Mouse (Mus musculus) CH12.LX (cell line): ENCODE data around the gene Ifi211.
"Not testable (repeated sequence)": the region's sequence is repeated elsewhere in the genome, so short reads cannot be mapped to it uniquely, and the experiment has no call there.

Experiments used
- CTCF ChIP-seq, 2 experiments: IDR thresholded peaks in 1 of 2; conservative IDR thresholded peaks in 1 of 2; 2 replicates each; pipeline ENCODE4 v1.5.1; 2011 to 2012; ENCODE audit warnings: low read depth in 2 of 2, low read length in 2 of 2, improper control_type of control experiment in 1 of 2, inconsistent platforms in 1 of 2, mild to moderate bottlenecking in 1 of 2, moderate library complexity in 1 of 2
- E2F4 ChIP-seq: IDR thresholded peaks from 2 replicates; pipeline ENCODE4 v1.6.1; 2011; ENCODE audit warnings: low read depth, low read length, improper control_type of control experiment; ENCODE audit not compliant: insufficient replicate concordance
- GABPA ChIP-seq: IDR thresholded peaks from 2 replicates; pipeline ENCODE4 v1.6.1; 2012; ENCODE audit warnings: low read depth, low read length, improper control_type of control experiment, inconsistent platforms; ENCODE audit not compliant: insufficient replicate concordance
- HCFC1 ChIP-seq: IDR thresholded peaks from 2 replicates; pipeline ENCODE4 v1.6.1; 2012; ENCODE audit warnings: low read depth, mild to moderate bottlenecking, inconsistent platforms, low read length, improper control_type of control experiment
- TBP ChIP-seq: conservative IDR thresholded peaks from 2 replicates; pipeline ENCODE4 v1.6.1; 2011; ENCODE audit warnings: low read depth, low read length, improper control_type of control experiment

GRCm38 (mm10) chr1:173941924-173942779 lies 29.3 kb upstream of the Ifi211 start, which contains the start of the genes Mndal and Ifi203:
- not testable (repeated sequence) for TF ChIP-seq HCFC1; GABPA; CTCF (conservative IDR thresholded peaks at IDR 0.05 in 1 of 2, IDR thresholded peaks at IDR 0.05 in 1 of 2; ENCODE audit: low read depth in 2 of 2, low read length in 2 of 2); E2F4; TBP
